Mouse (Mus musculus): ENCODE results near the gene Rab5if. TPM values are rescaled to one million over a fixed set of nuclear protein-coding genes. Genes with fewer than 3 reads are reported as not detected.
A peak's percentile ranks its signal among the peaks of the same experiment; 100 is the strongest.

The Rab5if gene
- polyA plus RNA-seq, 1 experiment from 2014 or later: 208 TPM

DNA sequence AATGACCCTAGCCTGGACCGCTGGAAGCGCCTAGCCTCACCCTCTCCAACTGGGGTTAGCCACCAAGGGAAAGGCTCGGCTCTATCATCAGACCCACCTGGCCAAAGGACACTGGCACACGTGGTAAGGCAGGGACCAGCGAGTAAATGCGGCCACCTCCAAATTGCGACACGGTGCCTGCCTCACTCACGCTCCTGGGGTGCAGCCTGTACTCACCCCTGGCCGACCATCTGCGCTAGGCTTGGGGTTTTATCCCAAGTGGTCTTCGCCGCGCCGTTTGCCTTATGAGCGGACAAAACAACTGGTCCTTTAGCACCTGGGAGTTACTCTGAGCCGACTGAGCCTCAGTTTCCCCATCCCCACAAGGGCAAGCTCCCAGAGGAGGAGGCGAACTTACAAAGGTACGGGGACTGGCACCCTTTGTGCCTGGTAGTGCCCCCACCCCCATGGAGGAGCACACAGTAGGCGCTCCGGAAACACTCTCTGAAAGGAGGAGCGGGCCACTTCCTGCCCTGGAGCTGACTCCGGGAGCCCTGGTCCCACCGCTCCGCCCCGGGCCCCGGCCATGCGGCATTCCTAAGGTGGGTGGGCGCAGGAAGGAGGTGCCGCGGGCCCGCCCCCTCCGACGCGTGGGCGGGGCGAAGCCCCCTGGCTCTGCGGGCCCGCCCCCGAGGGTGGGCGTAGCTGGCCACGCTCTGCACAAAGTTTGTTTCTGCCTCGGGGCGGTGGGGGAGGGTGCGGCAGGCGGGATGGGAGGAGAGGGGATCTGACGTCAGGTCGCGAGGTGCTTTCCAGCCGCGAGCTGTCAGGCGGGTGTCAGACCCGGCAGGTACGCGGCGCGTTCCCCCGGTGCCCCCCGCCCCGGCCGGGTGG is 23.4 kb upstream of the Rab5if start, which contains the start of gene Tgif2:
Gene Tgif2 (plus strand): TSS at position 689 of the 873 bp plus-strand sequence.
- Histone ChIP-seq H3K27ac (ENCODE audit: low read depth, low read length) (peak within 1 kb of the TSS; percentile 90), H3K9me3 (ENCODE audit: control insufficient read depth, low read length) (no peaks in the 10 kb centered on the region), H3K27me3 (ENCODE audit: control insufficient read depth, insufficient read depth, low read length) (no peaks in the 10 kb centered on the region), H3K4me1 (replicated peaks; ENCODE audit: control insufficient read depth, insufficient read depth, low read length) (peaks cover 10% of the 10 kb centered on the region; the same call in 1 of the 2 replicates), H3K9ac (ENCODE audit: low read depth, low read length) (peak within 1 kb of the TSS; percentile 88), H3K36me3 (ENCODE audit: control insufficient read depth, insufficient read depth, low read length) (no peaks in the 10 kb centered on the region), H3K4me3 (ENCODE audit: low read depth, low read length) (peak within 1 kb of the TSS; percentile 87), H3K4me2 (replicated peaks; ENCODE audit: low read depth, low read length) (peak within 1 kb of the TSS; percentile 84)
- ATAC-seq (ENCODE audit: low FRiP score): peak; percentile 84
- WGBS: 1% methylated on average over 43 of the region's 61 CpGs
- DNase-seq (ENCODE audit: low spot score): peak; percentile 96

GRCm38 (mm10) chr2:156840301-156841027 is 22.5 kb upstream of the Rab5if start:
- Histone ChIP-seq H3K4me2 (replicated peaks; ENCODE audit: low read depth, low read length) (peak overlapping the region; percentile 84), H3K27ac (ENCODE audit: low read depth, low read length) (peak overlapping the region; percentile 90), H3K4me3 (ENCODE audit: low read depth, low read length) (peak overlapping the region; percentile 87), H3K9ac (ENCODE audit: low read depth, low read length) (peak overlapping the region; percentile 88), H3K9me3 (ENCODE audit: control insufficient read depth, low read length) (no peaks in the 10 kb centered on the region), H3K27me3 (ENCODE audit: control insufficient read depth, insufficient read depth, low read length) (no peaks in the 10 kb centered on the region), H3K36me3 (ENCODE audit: control insufficient read depth, insufficient read depth, low read length) (no peaks in the 10 kb centered on the region), H3K4me1 (replicated peaks; ENCODE audit: control insufficient read depth, insufficient read depth, low read length) (peaks cover 14% of the 10 kb centered on the region; the same call in 1 of the 2 replicates)
- DNase-seq (ENCODE audit: low spot score) (peak; percentile 77), ATAC-seq (ENCODE audit: low FRiP score) (peak; percentile 38)
- WGBS: under 1% methylated on average over 43 of the region's 79 CpGs

- H3K4me2 ChIP-seq (replicated peaks; ENCODE audit: low read depth, low read length): peak overlapping the region; percentile 84
- peak overlapping the region; percentile 88 for H3K9ac ChIP-seq (ENCODE audit: low read depth, low read length)
- peak overlapping the region; percentile 87 for H3K4me3 ChIP-seq (ENCODE audit: low read depth, low read length)
- H3K9me3 ChIP-seq (ENCODE audit: control insufficient read depth, low read length): no peaks in the 10 kb centered on the region
- peaks cover 14% of the 10 kb centered on the region; the same call in 1 of the 2 replicates for H3K4me1 ChIP-seq (replicated peaks; ENCODE audit: control insufficient read depth, insufficient read depth, low read length)
- under 1% methylated on average over 41 of the region's 42 CpGs for WGBS
- H3K36me3 ChIP-seq (ENCODE audit: control insufficient read depth, insufficient read depth, low read length): no peaks in the 10 kb centered on the region
- peak overlapping the region; percentile 90 for H3K27ac ChIP-seq (ENCODE audit: low read depth, low read length)
- no peaks in the 10 kb centered on the region for H3K27me3 ChIP-seq (ENCODE audit: control insufficient read depth, insufficient read depth, low read length)
- peak; percentile 28; the same call in 1 of the 2 replicates for ATAC-seq (ENCODE audit: low FRiP score)
- DNase-seq (ENCODE audit: low spot score): peak; percentile 74
Measured at GRCm38 (mm10) chr2:156841028-156841840, 21.7 kb upstream of the Rab5if start.

- peak overlapping the region; percentile 87 for H3K4me3 ChIP-seq (ENCODE audit: low read depth, low read length)
- DNase-seq (ENCODE audit: low spot score) (peak; percentile 56), ATAC-seq (ENCODE audit: low FRiP score) (no peak)
- no peaks in the 10 kb centered on the region for H3K27me3 ChIP-seq (ENCODE audit: control insufficient read depth, insufficient read depth, low read length)
- H3K36me3 ChIP-seq (ENCODE audit: control insufficient read depth, insufficient read depth, low read length): peaks cover under 1% of the 10 kb centered on the region; the same call in 1 of the 2 replicates
- peak overlapping the region; percentile 84 for H3K4me2 ChIP-seq (replicated peaks; ENCODE audit: low read depth, low read length)
- peaks cover 14% of the 10 kb centered on the region; the same call in 1 of the 2 replicates for H3K4me1 ChIP-seq (replicated peaks; ENCODE audit: control insufficient read depth, insufficient read depth, low read length)
- H3K9me3 ChIP-seq (ENCODE audit: control insufficient read depth, low read length): no peaks in the 10 kb centered on the region
- H3K9ac ChIP-seq (ENCODE audit: low read depth, low read length): peak overlapping the region; percentile 88
- peak overlapping the region; percentile 68 for H3K27ac ChIP-seq (ENCODE audit: low read depth, low read length)
- WGBS: 2% methylated on average over 20 of the region's 20 CpGs
Measured at GRCm38 (mm10) chr2:156841841-156842706, 20.9 kb upstream of the Rab5if start.

GRCm38 (mm10) chr2:156842711-156843110 is 20.2 kb upstream of the Rab5if start:
- H3K9me3 ChIP-seq (ENCODE audit: control insufficient read depth, low read length): no peaks in the 10 kb centered on the region
- peaks cover 3% of the 10 kb centered on the region; the same call in 1 of the 2 replicates for H3K36me3 ChIP-seq (ENCODE audit: control insufficient read depth, insufficient read depth, low read length)
- H3K27ac ChIP-seq (ENCODE audit: low read depth, low read length): no peak overlapping the region
- peak overlapping the region; percentile 84 for H3K4me2 ChIP-seq (replicated peaks; ENCODE audit: low read depth, low read length)
- no peak for ATAC-seq (ENCODE audit: low FRiP score)
- H3K4me1 ChIP-seq (replicated peaks; ENCODE audit: control insufficient read depth, insufficient read depth, low read length): peaks cover 14% of the 10 kb centered on the region; the same call in 1 of the 2 replicates
- 17% methylated on average over 11 of the region's 11 CpGs for WGBS
- H3K27me3 ChIP-seq (ENCODE audit: control insufficient read depth, insufficient read depth, low read length): no peaks in the 10 kb centered on the region
- peak; percentile 36 for DNase-seq (ENCODE audit: low spot score)
- peak overlapping the region; percentile 87 for H3K4me3 ChIP-seq (ENCODE audit: low read depth, low read length)
- peak overlapping the region; percentile 88; the same call in 1 of the 2 replicates for H3K9ac ChIP-seq (ENCODE audit: low read depth, low read length)

DNA sequence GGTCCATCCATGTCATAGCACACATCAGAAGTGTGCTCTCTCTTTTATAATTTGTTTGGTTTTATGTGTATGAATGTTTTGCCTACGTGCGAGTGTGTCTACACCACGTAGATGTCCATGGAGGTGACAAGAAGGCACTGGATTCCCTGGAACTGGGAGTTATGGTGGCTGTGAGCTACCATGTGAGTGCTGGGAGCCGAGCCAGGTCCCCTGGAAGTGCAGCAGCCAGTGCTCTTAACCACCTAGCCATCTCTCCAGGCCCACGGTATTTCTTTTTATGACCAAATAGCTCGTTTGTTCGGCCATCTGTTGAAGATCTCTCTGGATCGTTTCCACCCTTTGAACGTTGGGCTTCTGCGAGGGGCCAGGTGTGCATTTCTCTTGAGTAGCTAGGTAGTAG is 19.6 kb upstream of the Rab5if start:
- no peak overlapping the region for H3K4me3 ChIP-seq (ENCODE audit: low read depth, low read length)
- no peak overlapping the region for H3K27ac ChIP-seq (ENCODE audit: low read depth, low read length)
- 87% methylated on average over 10 of the region's 10 CpGs for WGBS

DNA sequence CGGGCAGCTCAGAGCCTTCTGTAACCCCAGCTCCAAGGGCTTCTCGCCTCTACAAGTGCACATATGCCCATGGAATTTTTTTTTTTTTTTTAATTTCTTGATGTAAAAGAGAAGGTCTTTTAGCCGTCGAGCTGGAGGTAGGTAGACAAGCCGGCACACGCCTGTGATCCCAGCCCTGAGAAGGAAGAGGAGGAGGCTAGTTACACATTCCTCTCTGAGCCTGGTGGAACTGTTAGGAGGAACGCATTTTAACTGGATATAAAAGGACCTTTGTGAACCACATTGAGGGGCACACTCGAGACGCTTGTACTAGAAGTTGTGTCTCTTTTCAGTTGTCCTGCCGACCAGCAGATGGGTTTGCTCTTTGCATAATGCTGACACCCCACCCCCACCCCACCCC is 18.2 kb upstream of the Rab5if start:
- peaks cover 3% of the 10 kb centered on the region; the same call in 1 of the 2 replicates for H3K36me3 ChIP-seq (ENCODE audit: control insufficient read depth, insufficient read depth, low read length)
- H3K4me1 ChIP-seq (replicated peaks; ENCODE audit: control insufficient read depth, insufficient read depth, low read length): peaks cover 14% of the 10 kb centered on the region; the same call in 1 of the 2 replicates
- 41% methylated on average over 10 of the region's 10 CpGs for WGBS
- no peak for DNase-seq (ENCODE audit: low spot score)
- H3K27me3 ChIP-seq (ENCODE audit: control insufficient read depth, insufficient read depth, low read length): no peaks in the 10 kb centered on the region
- H3K9ac ChIP-seq (ENCODE audit: low read depth, low read length): no peak overlapping the region
- H3K9me3 ChIP-seq (ENCODE audit: control insufficient read depth, low read length): no peaks in the 10 kb centered on the region
- H3K4me3 ChIP-seq (ENCODE audit: low read depth, low read length): no peak overlapping the region
- H3K4me2 ChIP-seq (replicated peaks; ENCODE audit: low read depth, low read length): no peak overlapping the region
- ATAC-seq (ENCODE audit: low FRiP score): no peak
- H3K27ac ChIP-seq (ENCODE audit: low read depth, low read length): 0 out of 2 replicates have a peak overlapping the region, but pooled peaks have one; percentile 32

More for the DNA sequence above, 19.6 kb upstream of the Rab5if start:
- Histone ChIP-seq H3K9ac (ENCODE audit: low read depth, low read length) (no peak overlapping the region), H3K36me3 (ENCODE audit: control insufficient read depth, insufficient read depth, low read length) (peaks cover 3% of the 10 kb centered on the region; the same call in 1 of the 2 replicates), H3K4me2 (replicated peaks; ENCODE audit: low read depth, low read length) (no peak overlapping the region), H3K27me3 (ENCODE audit: control insufficient read depth, insufficient read depth, low read length) (no peaks in the 10 kb centered on the region), H3K9me3 (ENCODE audit: control insufficient read depth, low read length) (no peaks in the 10 kb centered on the region), H3K4me1 (replicated peaks; ENCODE audit: control insufficient read depth, insufficient read depth, low read length) (peaks cover 14% of the 10 kb centered on the region; the same call in 1 of the 2 replicates)
- DNase-seq (ENCODE audit: low spot score) (no peak), ATAC-seq (ENCODE audit: low FRiP score) (no peak)
